Mouse (Mus musculus): ENCODE measurements around the gene Gm45140.

The Gm45140 gene

DNA sequence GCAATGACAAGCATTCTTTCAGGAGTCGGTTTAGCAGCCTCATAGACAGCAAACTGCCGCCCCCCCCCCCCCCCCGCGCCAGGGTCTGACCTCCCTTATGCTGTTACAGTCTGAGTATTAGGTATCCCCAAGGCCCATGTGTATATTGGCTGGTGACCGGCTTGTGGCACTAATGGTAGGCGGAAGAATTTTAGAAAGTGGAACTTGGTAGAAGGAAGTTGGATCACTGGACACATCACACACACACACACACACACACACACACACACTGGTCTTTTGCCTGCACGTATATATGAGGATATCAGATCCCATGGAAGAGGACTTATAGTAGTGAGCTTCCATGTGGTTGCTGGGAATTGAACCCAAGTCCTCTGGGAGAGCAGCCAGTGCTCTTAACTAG is 33.1 kb downstream of the Gm45140 start:
- no peak for DNase-seq (ENCODE audit: extremely low spot score, low spot score)

GRCm38 (mm10) chr6:87799576-87799975 is 36.0 kb downstream of the Gm45140 start:
- no peak for DNase-seq (ENCODE audit: extremely low spot score, low spot score)

GRCm38 (mm10) chr6:87797321-87797720 is 38.3 kb downstream of the Gm45140 start:
- DNase-seq (ENCODE audit: extremely low spot score, low spot score) = no peak

- no peak for DNase-seq (ENCODE audit: extremely low spot score, low spot score)
Measured at GRCm38 (mm10) chr6:87796251-87796880, 39.2 kb downstream of the Gm45140 start.

- no peak for DNase-seq (ENCODE audit: extremely low spot score, low spot score)
Measured at GRCm38 (mm10) chr6:87795385-87796150, 40.0 kb downstream of the Gm45140 start.

DNA sequence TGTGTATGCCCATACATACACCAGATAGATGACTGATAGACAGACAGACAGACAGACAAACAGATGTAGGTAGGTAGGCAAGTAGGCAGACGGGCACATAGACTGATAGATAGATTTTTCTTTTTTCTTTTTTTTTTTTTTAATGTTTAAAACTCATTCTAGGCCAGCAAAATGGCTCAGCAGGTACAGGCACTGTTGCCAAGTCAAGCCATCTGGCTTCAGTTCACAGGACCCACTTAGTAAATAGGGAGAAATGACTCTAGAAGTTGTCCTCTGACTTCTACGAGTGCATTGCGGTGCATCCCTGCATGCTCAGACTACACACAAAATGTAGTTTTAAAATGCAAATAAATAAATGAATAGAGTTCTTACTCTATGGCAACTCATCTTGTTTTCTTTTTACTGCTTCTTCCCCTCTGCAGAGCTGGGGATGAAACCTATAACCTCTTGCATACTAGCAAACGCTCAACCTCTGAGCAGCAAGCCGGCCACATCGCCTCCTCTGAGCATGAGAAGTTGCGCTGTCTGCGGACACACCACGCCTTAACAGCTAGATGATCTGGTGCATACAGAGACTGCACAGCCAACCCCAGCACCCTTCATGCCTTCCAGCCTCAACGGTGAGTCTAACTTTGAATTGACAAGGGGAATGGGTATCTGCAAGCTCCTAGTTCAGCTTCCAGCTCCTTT is 41.6 kb downstream of the Gm45140 start:
- DNase-seq (ENCODE audit: extremely low spot score, low spot score) = no peak

- no peak for DNase-seq (ENCODE audit: extremely low spot score, low spot score)
Measured at GRCm38 (mm10) chr6:87791826-87792225, 43.8 kb downstream of the Gm45140 start.

DNA sequence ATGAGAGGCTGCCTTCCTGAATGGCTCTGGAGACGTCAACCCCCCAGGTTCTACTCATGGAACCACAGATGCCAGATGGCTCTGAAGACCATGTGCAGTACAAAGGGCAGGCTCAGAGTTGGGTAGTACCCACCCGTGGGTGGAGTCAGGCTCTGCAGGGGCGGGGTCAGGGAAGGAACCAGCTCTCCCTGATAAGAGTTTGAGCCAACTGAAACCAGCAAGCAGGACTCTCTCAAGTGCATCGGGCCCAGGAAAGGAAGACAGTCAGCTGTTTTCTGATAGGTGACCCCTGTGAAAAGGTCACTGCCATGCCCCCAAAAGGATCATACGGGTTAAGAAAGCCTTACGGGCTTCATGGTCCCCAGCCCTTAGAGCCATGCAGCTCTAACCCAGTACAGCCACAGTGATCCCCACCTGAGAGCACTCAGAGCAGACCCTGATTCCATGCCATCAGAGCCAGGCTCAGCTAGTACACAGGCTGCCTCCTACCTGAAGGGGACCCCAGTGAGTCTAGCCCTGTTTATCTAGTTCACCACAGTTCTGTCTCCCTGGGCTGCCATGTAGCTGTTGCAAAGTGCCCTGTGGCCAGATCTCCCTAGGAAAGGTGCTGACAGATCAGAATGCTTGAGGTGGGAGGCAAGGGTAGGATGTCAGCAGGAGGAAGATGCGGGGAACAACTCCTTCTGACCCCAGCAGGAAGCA is 44.7 kb downstream of the Gm45140 start:
- DNase-seq (ENCODE audit: extremely low spot score, low spot score) = no peak

GRCm38 (mm10) chr6:87789791-87790190 is 45.8 kb downstream of the Gm45140 start:
- DNase-seq (ENCODE audit: extremely low spot score, low spot score) = no peak

GRCm38 (mm10) chr6:87788896-87789587 is 46.6 kb downstream of the Gm45140 start:
- DNase-seq (ENCODE audit: extremely low spot score, low spot score) = no peak

DNA sequence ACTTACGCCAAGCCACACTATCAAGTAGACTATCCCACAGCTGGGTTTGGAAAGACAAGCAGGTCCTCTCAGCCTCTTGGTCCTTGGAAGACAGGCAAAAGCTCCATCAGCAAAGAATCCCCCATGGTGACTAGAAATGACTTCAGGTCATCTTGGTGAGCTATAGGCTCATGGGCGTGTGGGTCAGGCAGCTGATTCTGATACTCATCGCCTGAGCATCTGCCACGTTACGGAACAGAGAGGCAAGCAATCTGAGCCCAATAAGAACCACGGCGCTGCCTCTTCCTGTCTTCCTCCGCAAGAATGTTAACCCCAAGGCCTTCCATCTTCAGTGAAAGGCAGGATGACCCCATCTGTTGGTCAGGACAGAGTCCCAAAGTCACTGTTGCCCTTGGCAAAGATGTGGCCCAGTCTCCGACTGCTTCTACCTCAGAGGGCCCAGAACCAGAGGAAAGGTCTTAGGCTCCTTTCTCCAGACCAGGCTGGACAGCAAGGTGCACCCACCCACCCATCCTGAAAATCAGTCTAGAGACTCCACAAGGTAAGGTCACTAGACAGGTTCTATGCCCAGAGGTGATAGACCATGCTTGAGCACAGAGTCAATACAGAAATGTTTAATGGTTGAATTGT is 47.2 kb downstream of the Gm45140 start:
- DNase-seq (ENCODE audit: extremely low spot score, low spot score) = no peak

DNA sequence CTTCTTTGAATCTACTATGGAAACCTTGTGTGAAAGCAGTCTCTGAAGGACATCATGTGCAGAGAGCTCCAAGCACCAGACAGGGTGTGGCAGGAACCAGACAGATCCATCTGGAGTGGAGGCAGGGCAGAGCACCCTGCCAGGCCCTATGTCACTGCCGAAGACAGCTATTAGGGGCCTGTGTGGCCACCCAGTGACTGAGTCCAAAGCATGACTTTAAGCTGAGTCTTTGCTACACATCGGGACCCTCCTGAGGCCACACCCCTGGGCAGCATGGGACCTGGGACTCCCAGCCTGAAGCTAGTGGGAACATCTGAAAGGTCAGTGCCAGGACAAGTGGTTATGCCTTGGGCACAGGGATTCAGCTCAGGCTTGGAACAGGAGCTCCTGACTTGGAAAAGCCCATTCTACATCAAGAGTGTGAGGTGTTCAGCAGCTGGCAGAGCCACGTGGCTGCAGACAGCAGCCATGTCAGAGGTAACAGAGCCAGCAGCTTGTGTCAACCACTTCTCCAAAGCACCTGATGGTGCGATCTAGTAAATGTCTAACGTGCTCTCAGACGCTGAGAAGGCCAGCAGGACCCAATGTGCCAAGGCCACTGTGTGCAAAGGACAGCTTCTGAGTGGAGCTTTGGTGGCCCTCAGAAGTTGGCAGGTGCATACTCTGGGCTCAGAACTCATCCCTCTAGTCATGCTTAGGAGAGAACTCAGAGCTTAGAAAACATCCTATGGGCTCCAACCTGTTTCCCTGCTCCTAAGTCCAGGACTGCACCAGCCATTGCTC is 48.3 kb downstream of the Gm45140 start:
- DNase-seq (ENCODE audit: extremely low spot score, low spot score) = no peak

DNA sequence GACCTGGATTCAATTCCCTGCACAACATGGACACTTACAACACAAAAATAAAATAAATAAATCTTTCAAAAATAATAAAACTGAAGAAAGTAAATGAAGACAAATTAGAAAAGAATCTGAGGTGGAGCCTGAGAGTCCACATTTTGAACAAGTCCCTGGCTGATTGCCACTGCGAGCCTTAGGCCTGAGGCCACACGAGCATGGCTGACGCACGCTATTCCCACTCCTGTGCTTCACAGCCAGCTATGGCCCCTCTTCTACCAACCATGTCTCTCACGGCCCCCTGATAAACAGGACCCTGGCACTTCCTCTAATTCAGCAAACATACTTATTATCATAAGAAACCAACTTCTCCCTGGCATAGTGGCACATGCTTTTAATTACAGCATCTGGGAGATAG is 49.0 kb downstream of the Gm45140 start:
- DNase-seq (ENCODE audit: extremely low spot score, low spot score) = no peak

DNA sequence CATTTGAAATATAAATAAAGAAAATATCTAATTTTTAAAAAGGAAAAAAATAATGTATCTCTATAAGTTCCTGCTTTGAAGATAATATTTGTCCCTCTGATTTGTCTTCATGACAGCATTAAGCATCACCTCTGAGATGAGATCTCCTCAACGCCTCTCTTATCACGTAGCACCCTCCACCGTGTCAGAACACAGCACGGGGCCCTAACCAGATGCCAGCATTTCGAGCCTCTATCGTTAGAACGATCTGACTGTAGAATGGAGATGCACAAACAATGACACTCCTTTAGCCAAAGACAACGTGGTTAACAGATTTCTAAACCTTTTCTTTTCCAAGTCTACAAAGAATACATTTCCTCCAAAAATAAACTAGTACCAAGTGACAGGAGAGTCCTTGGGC is 51.6 kb downstream of the Gm45140 start:
- no peak for DNase-seq (ENCODE audit: extremely low spot score, low spot score)

DNA sequence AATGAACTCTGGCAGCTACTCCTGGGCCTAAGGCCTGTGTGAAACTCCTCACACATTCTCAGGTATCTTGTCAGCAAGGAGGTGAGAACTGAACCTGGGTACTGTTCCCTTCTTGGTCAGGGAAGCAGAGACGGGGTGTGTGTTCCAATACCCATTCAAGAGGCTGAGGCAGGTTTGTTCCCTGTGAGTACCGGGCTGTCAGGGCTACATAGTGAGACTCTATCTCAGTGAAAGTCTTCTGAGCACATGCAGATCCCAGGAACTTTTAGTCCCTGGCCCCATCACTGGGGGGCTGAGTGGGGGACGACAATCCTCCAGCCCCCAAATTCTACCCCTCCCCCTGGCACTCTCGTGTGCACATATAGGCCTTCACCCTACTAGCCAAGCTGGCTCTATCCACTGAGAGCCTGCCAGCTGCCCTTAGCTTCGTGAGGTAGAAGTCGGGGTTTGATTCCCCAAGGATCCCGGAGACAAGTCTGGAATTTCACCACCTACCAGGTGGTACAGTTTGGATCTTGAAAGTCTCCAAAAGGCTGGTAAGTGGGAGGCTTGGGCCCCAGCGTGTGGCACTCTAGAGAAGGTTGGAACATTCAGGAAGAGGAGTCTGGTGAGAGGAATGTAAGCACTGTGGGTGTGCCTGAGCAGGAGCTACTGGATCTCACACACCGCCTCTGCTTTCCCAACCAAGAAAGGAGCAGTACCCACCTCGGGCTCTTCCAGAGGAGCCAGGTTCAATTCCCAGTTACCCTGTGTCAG is 54.9 kb downstream of the Gm45140 start:
- no peak for DNase-seq (ENCODE audit: extremely low spot score, low spot score)

- no peak for DNase-seq (ENCODE audit: extremely low spot score, low spot score)
Measured at GRCm38 (mm10) chr6:87779174-87780165, 56.1 kb downstream of the Gm45140 start.

- no peak for DNase-seq (ENCODE audit: extremely low spot score, low spot score)
Measured at GRCm38 (mm10) chr6:87778294-87779173, 57.1 kb downstream of the Gm45140 start.

All from neural tube, embryonic 10.5 days (tissue).